8 mouse cellular contexts compared by ENCODE assay signal in genomic region chr3:121547851-121548624, GRCm38 (mm10). TPM values are rescaled to one million over a fixed set of nuclear protein-coding genes. Genes with fewer than 3 reads are reported as not detected.
DNase-seq lines count a peak whose midpoint lies in the region; ATAC-seq and TF ChIP-seq lines count a peak whose summit lies in the region.
"Had no signal": no experiment of that assay in that cellular context is flagged by ENCODE, and none has a peak within 500 bp of the region (broad histone marks: within the 10 kb centered on the region; RNA-seq: fewer than 3 reads in every experiment).

No protein-coding gene starts in this region.

- no peak overlapping the region for H3K9ac ChIP-seq in kidney, embryonic 16.5 days (replicated peaks; ENCODE audit: low read length)
- H3K9ac ChIP-seq in CH12.LX (ENCODE audit: insufficient read depth, low read depth) = peak overlapping the region; percentile 15; the same call in 1 of the 2 replicates
- H3K9ac ChIP-seq in forebrain, embryonic 14.5 days (ENCODE audit: low read length) = no peak overlapping the region

- H3K36me3 ChIP-seq in kidney, embryonic 16.5 days (ENCODE audit: insufficient read depth, low read length) = no peaks in the 10 kb centered on the region
- H3K36me3 ChIP-seq in CH12.LX (replicated peaks in 1 of 2; ENCODE audit: control insufficient read depth in 1 of 2, insufficient read depth in 1 of 2, low read length in 1 of 2) = no peaks in the 10 kb centered on the region
- H3K36me3 ChIP-seq in forebrain, embryonic 14.5 days (ENCODE audit: control insufficient read depth, insufficient read depth, low read length) = no peaks in the 10 kb centered on the region

- TF ChIP-seq RAD21 in CH12.LX (IDR thresholded peaks at IDR 0.05; ENCODE audit: low read depth, low read length) = no peak

- ATAC-seq in kidney, embryonic 16.5 days (ENCODE audit: low FRiP score, low TSS enrichment) = peak; percentile 44; the same call in 1 of the 2 replicates
- peak; percentile 67 for ATAC-seq in megakaryocyte-erythroid progenitor cell, adult 5-6 weeks (replicated peaks; ENCODE audit: low FRiP score, low TSS enrichment, poor library complexity, severe bottlenecking)
- ATAC-seq in forebrain, embryonic 14.5 days = no peak

- no peak overlapping the region for H3K4me3 ChIP-seq in kidney, embryonic 16.5 days (ENCODE audit: low read length)
- peak overlapping the region in 1 of 3 experiments; percentile 4 for H3K4me3 ChIP-seq in CH12.LX (replicated peaks in 1 of 3; ENCODE audit: low read depth in 2 of 3, low read length in 2 of 3, poor library complexity in 1 of 3)
- H3K4me3 ChIP-seq in forebrain, embryonic 14.5 days (ENCODE audit: low read depth, low read length) = no peak overlapping the region

- TF ChIP-seq EP300 in CH12.LX (IDR thresholded peaks at IDR 0.05; ENCODE audit: low read length) = no peak

- dilution Hi-C loops in CH12.LX (cut with MboI; ENCODE audit: extremely low pct_ligation_motif_present, extremely low pct_unique_long_range_greater_than_20kb, low sequenced_read_pairs) = no loop called here

- DNase-seq in kidney, adult 11 months = no peak
- no peak for DNase-seq in CH12.LX (ENCODE audit: extremely low read depth)
- peak; percentile 36 for DNase-seq in c-Kit-positive CD71-negative TER-119-negative erythroid progenitor cells, embryonic 14.5 days (ENCODE audit: low read depth)
- DNase-seq in layer of hippocampus, postnatal 14 days (ENCODE audit: low spot score in 2 of 2) = no peak
- DNase-seq in forebrain, embryonic 14.5 days (ENCODE audit: low spot score) = no peak
- DNase-seq: cerebellum, postnatal 36 days had no signal

- in situ Hi-C loops in CH12.LX (cut with MboI; ENCODE audit: low pct_ligation_motif_present, low pct_unique_long_range_greater_than_20kb, low sequenced_read_pairs) = loop anchor here (5.0 to 25.0 kb wide), 2 partner anchors 174 to 589 kb away; partner anchors contain the start of gene F3

- TF ChIP-seq POLR2A in CH12.LX (IDR thresholded peaks at IDR 0.05; ENCODE audit: low read depth, low read length) = no peak

- H3K4me2 ChIP-seq in kidney, embryonic 16.5 days (replicated peaks; ENCODE audit: low read depth, low read length) = peak overlapping the region; percentile 33; the same call in 1 of the 2 replicates
- peak overlapping the region; percentile 72 for H3K4me2 ChIP-seq in CH12.LX (ENCODE audit: insufficient read depth, low read depth, poor library complexity, severe bottlenecking)
- no peak overlapping the region for H3K4me2 ChIP-seq in forebrain, embryonic 14.5 days (ENCODE audit: low read length)

- no peaks in the 10 kb centered on the region for H3K27me3 ChIP-seq in kidney, embryonic 16.5 days (ENCODE audit: insufficient read depth, low read length)
- H3K27me3 ChIP-seq in CH12.LX (replicated peaks) = no peaks in the 10 kb centered on the region
- H3K27me3 ChIP-seq in forebrain, embryonic 14.5 days (replicated peaks; ENCODE audit: control insufficient read depth, insufficient read depth, low read length) = no peaks in the 10 kb centered on the region

- H3K79me2 ChIP-seq in CH12.LX (replicated peaks; ENCODE audit: control insufficient read depth, extremely low read depth, insufficient read depth, poor library complexity, severe bottlenecking) = no peaks in the 10 kb centered on the region

- H3K4me1 ChIP-seq in kidney, embryonic 16.5 days (ENCODE audit: insufficient read depth, low read length) = peaks cover 8% of the 10 kb centered on the region
- no peaks in the 10 kb centered on the region for H3K4me1 ChIP-seq in CH12.LX (ENCODE audit: control insufficient read depth in 1 of 2, insufficient read depth in 2 of 2)
- H3K4me1 ChIP-seq in forebrain, embryonic 14.5 days (ENCODE audit: control insufficient read depth, insufficient read depth, low read length) = no peaks in the 10 kb centered on the region

- WGBS in kidney, embryonic 16.5 days = 33% methylated on average over 15 of the region's 15 CpGs
- 73% methylated on average over 15 of the region's 15 CpGs for WGBS in forebrain, embryonic 14.5 days

- H3K9me3 ChIP-seq in kidney, embryonic 16.5 days (ENCODE audit: low read length) = no peaks in the 10 kb centered on the region
- H3K9me3 ChIP-seq in CH12.LX (replicated peaks; ENCODE audit: low read length) = no peaks in the 10 kb centered on the region
- no peaks in the 10 kb centered on the region for H3K9me3 ChIP-seq in forebrain, embryonic 14.5 days (replicated peaks; ENCODE audit: control insufficient read depth, low read length)

- no peak overlapping the region for H3K27ac ChIP-seq in kidney, embryonic 16.5 days (ENCODE audit: low read length)
- H3K27ac ChIP-seq in CH12.LX (ENCODE audit: insufficient read depth, low read depth) = no peak overlapping the region
- no peak overlapping the region for H3K27ac ChIP-seq in forebrain, embryonic 14.5 days (ENCODE audit: low read depth, low read length)

- TF ChIP-seq CTCF in CH12.LX (conservative IDR thresholded peaks at IDR 0.05 in 1 of 2, IDR thresholded peaks at IDR 0.05 in 1 of 2; ENCODE audit: low read depth in 2 of 2, low read length in 2 of 2) = no peak

TF ChIP-seq in CH12.LX, 34 proteins besides CTCF, POLR2A, EP300 and RAD21:
- TF ChIP-seq TCF12 (IDR thresholded peaks at IDR 0.05; ENCODE audit: low read depth, low read length) (no peak), MXI1 (IDR thresholded peaks at IDR 0.05; ENCODE audit: low read depth, low read length) (no peak), ELF1 (IDR thresholded peaks at IDR 0.05; ENCODE audit: low read depth, low read length) (0 out of 2 replicates have a peak, but pooled peaks have one; percentile 32), RCOR1 (conservative IDR thresholded peaks at IDR 0.05; ENCODE audit: low read depth, low read length) (no peak), NELFE (IDR thresholded peaks at IDR 0.05; ENCODE audit: low read depth, low read length) (no peak), MAZ (IDR thresholded peaks at IDR 0.05; ENCODE audit: low read depth, low read length) (no peak), E2F4 (IDR thresholded peaks at IDR 0.05; ENCODE audit: insufficient replicate concordance, low read depth, low read length) (no peak), BHLHE40 (IDR thresholded peaks at IDR 0.05; ENCODE audit: low read depth, low read length) (peak; percentile 38; the same call in 1 of the 2 replicates), ZNF384 (IDR thresholded peaks at IDR 0.05; ENCODE audit: low read depth, low read length) (0 out of 2 replicates have a peak, but pooled peaks have one; percentile 10)

RNA-seq across cellular contexts. Expression of gene Slc44a3, which starts 15.8 kb away (rescaled TPM):
- 13.2 and 13.5 TPM in 2 replicates for polyA plus RNA-seq in kidney, embryonic 16.5 days (2015; fragmentation: Nextera tagmentation; extraction: Ambion mirVana)
- total RNA-seq in CH12.LX (2012; rRNA removed) (not detected in 2 replicates), CH12.LX (2014; rRNA removed) (not detected in 2 replicates)
- polyA plus RNA-seq in CH12.LX (2012; ENCODE audit: insufficient read length, low read depth) = not detected in 2 replicates
- not detected in 2 replicates for total RNA-seq in megakaryocyte-erythroid progenitor cell, adult 5-6 weeks (2014; fragmentation: Nextera tagmentation)
- total RNA-seq in megakaryocyte-erythroid progenitor cell, adult 5-6 weeks (2017) = 3.1 TPM in 1 of 2 replicates, not detected in the other
- not detected for total RNA-seq in layer of hippocampus, postnatal 14 days (2021)
- polyA plus RNA-seq in forebrain, embryonic 14.5 days (2014; fragmentation: Nextera tagmentation; extraction: Ambion mirVana) = 0.42 and 0.52 TPM in 2 replicates
